Mouse (Mus musculus): ENCODE data around the gene Gm44973.

DNA sequence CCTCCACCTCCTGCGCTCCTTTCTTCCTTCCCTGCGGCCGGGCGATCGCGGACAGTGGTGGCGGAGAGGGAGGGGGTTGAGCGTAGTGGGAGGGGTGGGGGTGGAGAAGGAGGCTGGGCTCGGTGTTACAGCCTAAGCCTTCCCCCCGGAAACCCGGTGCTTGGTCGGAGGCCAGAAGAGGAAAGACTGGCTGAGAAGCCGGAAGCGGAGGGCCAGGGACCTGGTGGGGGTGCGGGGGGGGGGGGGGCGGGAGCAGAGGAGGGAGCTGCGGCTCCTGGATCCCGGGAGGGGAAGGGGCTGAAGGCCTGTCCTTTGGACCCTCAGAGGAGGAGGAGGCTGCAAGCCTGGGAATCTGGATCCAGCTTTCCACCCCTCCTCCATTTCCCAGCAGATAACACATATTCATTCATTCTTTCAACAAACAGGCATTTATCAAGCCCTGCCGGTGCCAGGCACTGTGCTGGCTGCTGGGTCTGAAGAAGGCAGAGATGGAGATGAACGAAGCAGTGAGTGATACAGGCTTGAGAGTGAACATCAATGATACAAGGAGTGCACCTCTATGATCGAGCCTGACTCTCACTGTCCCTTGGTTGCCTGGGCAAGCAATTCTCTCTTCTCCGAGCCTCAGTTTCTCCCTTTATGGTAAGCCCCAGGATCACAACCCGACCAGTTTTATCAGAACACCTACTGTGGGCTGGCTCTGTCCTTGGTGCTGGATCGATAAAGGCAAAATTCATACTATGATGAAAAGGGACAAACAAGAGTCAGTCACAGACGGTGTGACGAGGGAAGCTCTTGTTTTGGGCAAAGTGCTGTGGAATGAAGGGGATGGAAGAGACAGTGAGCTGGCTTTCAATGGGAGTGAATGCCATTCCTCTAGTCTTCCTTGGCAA, 19.0 kb upstream of the Gm44973 start, which contains the start of gene Zfp579:
- TF ChIP-seq CTCF (IDR thresholded peaks at IDR 0.05; ENCODE audit: low read depth, low read length) (no peak), POLR2A (IDR thresholded peaks at IDR 0.05; ENCODE audit: extremely low read depth, insufficient read depth, low read length) (0 out of 2 replicates have a peak, but pooled peaks have one; percentile 2)
